Mouse (Mus musculus) right cerebral cortex, postnatal 14 days (tissue): Measurements from ENCODE around the gene Reln.

ENCODE experiments used
- DNase-seq: peaks from one replicate; pipeline ENCODE4 v3.0.0; 2022

The Reln gene

DNA sequence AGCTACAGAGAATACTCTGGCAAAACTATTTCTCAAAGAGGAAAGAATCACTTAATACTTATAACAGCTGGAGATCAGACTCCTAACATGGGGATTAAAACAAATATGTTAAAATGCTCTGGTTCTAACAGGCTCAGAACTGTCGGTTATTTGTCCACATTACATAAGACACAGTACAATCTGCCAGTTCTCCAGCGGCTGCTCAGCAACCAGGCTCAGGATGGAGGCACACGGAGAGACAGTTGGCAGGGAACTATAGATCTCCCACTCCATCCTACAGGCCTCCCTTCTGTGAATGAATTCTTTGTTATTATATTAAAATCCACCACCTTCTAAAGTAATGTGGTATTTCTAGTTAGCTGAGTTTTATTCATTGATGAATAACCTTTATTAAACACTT lies 37.4 kb downstream of the Reln start:
- no peak for DNase-seq

GRCm38 (mm10) chr5:22303709-22304108 lies 40.8 kb downstream of the Reln start:
- no peak for DNase-seq

- DNase-seq, result no peak
These were observed 42.2 kb downstream of the Reln start for GRCm38 (mm10) chr5:22302309-22302708.

DNA sequence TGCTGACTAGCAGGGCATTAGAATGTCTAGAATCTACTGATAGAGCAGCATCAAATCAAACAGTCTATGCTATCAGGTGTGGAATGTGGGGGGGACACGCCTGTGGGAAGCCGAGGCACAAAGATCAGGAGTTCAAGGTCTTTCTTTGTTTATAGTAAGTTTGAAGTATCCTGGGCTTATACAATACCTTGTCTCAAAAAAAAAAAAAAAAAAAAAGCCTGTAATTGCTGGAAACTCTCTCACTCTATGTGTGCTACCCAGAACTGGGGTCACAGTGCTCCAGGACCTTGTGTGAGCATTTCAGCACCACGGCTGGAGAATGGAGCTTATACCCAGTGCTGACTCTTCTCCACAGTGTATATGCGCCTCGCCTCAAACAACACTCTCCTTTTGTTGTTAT lies 43.7 kb downstream of the Reln start:
- DNase-seq, result no peak

- no peak for DNase-seq
These were observed 44.5 kb downstream of the Reln start for GRCm38 (mm10) chr5:22300046-22300445.

- DNase-seq, result no peak
These were observed 49.3 kb downstream of the Reln start for GRCm38 (mm10) chr5:22295161-22295560.

- DNase-seq, result no peak
These were observed 53.1 kb downstream of the Reln start for GRCm38 (mm10) chr5:22291409-22291808.

DNA sequence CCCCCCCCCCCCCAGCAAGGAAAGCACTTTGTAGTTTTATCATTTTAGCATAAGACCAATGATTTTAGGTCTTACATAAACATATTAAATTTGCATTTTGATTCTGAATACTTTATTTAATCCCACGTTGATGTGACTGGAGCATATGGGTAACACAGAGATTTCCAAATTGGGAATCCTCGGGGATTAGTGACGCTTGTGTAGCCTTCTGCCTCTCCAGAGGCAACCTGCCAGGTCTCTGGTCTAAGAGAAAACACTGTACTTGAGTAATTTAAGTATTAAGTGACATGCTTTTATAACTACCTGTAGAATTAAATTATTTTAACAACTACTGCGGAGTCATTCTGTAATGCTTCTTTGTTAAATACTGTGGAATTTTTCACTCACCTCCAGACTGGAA lies 59.1 kb downstream of the Reln start:
- DNase-seq, result no peak

- DNase-seq, result no peak
These were observed 62.3 kb downstream of the Reln start for GRCm38 (mm10) chr5:22282141-22282665.

DNA sequence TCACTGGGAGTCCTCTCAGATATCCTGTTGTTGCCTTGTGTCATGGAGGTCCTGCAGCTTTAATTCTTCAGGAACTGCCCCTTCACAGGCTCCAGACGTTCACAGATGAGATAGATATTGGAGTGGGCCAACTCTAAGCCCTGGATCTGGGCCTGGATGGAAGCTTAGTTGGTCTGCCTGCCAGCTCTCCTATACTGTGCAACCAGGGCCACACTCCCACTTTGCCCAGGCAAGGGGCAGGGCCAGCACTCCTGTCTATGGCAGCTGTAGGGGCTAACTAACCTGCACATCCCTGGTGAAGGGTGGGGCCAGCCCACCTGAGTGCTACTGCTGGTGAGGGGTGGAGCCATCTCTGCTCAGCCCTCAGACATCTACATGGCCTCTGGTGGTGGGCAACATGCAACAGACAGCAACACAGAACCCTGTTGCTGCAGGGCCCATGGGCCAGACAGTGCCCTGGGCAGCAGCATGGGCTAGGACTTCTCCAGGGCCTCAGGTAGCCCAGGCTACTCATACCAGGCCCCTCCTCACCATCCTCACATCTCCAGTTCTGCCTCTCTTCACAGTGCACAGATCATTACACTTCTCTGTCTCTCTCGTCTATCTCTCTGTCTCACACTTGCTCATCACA lies 63.9 kb downstream of the Reln start:
- DNase-seq, result no peak

GRCm38 (mm10) chr5:22279201-22279600 lies 65.3 kb downstream of the Reln start:
- no peak for DNase-seq

GRCm38 (mm10) chr5:22274134-22274533 lies 70.4 kb downstream of the Reln start:
- DNase-seq, result no peak

- DNase-seq, result no peak
These were observed 77.8 kb downstream of the Reln start for GRCm38 (mm10) chr5:22266489-22267301.

- no peak for DNase-seq
These were observed 82.1 kb downstream of the Reln start for GRCm38 (mm10) chr5:22262351-22262765.

- no peak for DNase-seq
These were observed 89.2 kb downstream of the Reln start for GRCm38 (mm10) chr5:22255346-22255745.

DNA sequence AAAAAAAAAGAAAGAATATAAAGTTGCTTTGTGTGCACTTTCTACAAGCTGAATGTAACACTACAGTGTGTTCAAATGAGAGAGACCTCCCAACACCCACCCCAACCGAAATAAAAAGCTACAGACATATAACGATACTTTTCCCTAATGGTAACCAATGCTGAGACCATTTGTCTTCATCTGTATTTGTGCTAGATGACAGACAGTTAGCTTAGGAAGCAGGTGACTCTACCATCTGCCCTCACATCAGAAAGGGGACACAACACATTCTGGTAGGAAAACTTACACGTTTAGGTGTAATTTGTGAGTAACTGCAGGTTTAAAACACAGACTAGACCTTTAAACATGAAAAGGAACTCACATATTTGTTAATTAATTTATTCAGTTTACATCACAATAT lies 90.6 kb downstream of the Reln start:
- DNase-seq, result no peak

- no peak for DNase-seq
These were observed 91.2 kb downstream of the Reln start for GRCm38 (mm10) chr5:22253318-22253717.

DNA sequence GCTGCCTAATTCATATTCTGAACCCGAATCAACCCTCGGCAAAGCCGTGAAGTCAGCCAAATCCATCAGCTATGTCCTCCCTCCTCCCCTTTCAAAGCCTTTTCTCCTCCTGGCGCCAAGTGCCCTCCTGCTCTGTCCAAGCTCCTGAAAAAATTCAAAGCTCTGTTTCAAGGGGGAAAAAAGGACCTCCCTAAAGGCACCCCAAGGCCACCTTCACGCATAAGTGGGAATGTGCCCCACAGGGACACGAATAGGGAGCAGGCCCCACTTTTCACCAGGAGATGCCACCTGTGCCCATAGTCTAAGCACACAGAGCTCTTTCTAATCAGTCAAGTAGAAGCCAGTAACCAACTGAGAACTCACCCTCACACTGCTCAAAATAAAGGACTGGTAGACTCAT lies 96.7 kb downstream of the Reln start:
- no peak for DNase-seq

- DNase-seq, result no peak
These were observed 99.4 kb downstream of the Reln start for GRCm38 (mm10) chr5:22245056-22245455.

DNA sequence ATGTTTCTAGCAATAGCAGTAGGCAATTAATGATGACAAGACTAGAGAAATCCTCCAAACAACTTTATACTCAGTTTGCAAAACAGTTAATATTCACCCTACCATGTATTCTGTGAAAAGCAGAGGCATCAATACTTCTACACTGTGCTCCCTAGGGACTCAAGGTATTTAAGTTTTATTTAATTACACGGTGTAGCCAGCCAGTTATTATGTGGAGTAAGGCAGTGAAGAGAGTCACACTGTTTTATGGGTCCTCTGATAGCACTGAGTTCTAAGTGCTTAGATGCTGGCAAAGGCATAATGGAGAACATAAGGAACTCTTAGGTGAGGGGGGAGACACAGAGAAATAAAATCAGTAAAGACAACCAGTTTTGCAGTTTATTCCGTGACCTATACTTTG lies 101.0 kb downstream of the Reln start:
- DNase-seq, result no peak

DNA sequence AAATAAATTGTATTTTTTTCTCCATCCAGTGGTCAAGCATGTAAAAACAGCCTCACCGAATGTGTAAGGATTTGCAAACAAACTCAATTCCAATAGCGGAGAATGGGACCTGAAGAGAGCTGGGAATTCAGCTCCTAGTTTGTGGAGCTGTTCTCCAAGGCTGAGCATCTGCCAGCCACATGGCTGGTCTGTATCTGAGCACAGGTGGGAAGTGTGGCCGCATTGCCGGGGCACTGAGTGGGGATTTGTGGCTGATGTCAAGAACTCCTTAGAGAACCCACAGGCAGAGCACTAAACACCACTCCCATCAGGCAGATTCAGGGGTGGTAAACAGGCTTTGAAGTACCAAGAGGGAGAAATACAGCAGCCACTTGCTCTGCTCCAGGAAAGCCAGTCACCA lies 102.9 kb downstream of the Reln start:
- DNase-seq, result no peak

GRCm38 (mm10) chr5:22236801-22237200 lies 107.7 kb downstream of the Reln start:
- DNase-seq, result no peak

DNA sequence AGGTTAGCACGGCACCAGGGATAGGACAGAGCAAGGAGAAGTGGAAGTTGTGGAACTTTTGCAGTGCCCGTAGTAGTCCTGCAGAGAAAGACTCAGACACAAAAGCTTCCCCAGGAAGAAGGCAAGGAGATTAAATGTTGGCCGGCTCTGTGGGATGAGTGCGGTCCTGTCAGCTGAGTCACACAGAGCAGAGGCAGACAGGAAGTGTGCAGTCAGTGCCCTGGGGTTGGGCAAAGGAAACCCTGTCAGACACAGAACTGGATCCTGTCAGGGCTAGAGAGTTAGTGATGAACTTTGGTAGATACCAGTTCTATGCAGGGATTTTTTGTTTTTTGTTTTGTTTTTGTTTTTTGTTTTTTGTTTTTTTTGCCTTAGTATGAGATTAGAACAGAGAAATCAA lies 120.0 kb downstream of the Reln start:
- DNase-seq, result no peak

- DNase-seq, result no peak
These were observed 120.6 kb downstream of the Reln start for GRCm38 (mm10) chr5:22223940-22224339.
